Mouse (Mus musculus) gastrocnemius, adult 2 months (tissue): Measurements from ENCODE around the gene Sprr2f. TPM values are rescaled to one million over a fixed set of nuclear protein-coding genes. Genes with fewer than 3 reads are reported as not detected.

Source experiments
- DNase-seq: peaks from one replicate; pipeline ENCODE4 v3.0.0; 2022
- H3K27ac ChIP-seq: fragments of 200-600 bp; 2 replicates; pipeline ENCODE4 v1.8.1; 2022; ENCODE audit warnings: mild to moderate bottlenecking
- H3K4me3 ChIP-seq: fragments of 200-600 bp; 2 replicates; pipeline ENCODE4 v1.8.1; 2022; ENCODE audit warnings: mild to moderate bottlenecking, moderate library complexity
- CTCF ChIP-seq: fragments of 200-600 bp; IDR thresholded peaks from 2 replicates; pipeline ENCODE4 v1.8.1; 2022; ENCODE audit warnings: antibody characterized with exemption, mild to moderate bottlenecking, moderate library complexity
- intact Hi-C: fragments of 180-260 bp; cut with DNase I; formaldehyde crosslinking; loops from one replicate; pipeline ENCODE4 v1.15.1; 2025
- long read RNA-seq, 2 experiments: library from polyadenylated mRNA; stranded (forward); transcript quantifications; one replicate each; pipeline ENCODE4 v2.0.0; 2021
- total RNA-seq, 2 experiments: library from RNA; stranded (reverse); gene quantifications; 2 replicates each; pipeline ENCODE4 v1.2.3; 2021

Sprr2f gene
- total RNA-seq, result not detected
- long read RNA-seq, experiment 1, result 0 reads
- long read RNA-seq, experiment 2, result 0 reads

DNA sequence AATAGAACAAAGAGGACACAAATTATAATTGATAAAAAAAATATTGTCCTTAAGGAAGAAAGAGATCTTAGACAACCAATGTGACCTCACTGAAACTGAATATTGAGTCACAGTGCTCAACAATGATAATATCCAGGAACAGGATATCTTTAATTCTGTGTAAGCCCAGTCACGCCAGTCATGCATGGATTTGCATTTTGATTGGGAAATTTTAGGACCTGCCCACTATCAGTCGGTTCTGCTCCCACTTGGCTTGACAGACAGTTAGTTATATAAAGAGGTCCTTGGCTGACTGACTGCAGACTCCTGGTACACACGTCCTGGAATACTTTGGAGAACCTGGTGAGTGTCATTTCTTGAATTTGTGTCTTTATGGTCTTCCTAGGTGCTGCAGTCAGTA, at the start of gene Sprr2f:
Gene Sprr2f (plus strand): TSS at position 301 of the 400 bp plus-strand sequence.
- DNase-seq, result no peak
- no peak for TF ChIP-seq CTCF
- no peak within 1 kb of the TSS for H3K4me3 ChIP-seq
- no peak within 1 kb of the TSS for H3K27ac ChIP-seq
- intact Hi-C loops, result no loop called here

DNA sequence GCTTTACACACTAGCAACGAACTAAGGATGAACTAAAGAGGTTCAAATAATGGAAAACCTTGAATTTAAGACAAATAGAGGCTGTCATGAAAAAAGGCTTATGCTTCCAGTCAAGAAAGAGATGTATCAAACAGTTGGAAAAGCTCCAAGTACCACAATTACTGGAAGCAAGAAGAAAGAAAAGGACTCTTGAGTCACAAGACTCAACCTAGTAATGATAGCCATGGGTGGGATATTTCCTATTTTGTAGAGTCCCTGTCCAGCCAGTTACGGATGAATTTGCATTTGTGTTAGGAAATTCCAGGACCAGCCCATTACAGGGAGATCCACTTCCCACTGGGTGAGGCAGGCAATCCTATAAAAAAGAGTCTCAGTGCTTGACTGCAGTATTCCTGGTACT, 48.7 kb upstream of the Sprr2f start, which contains the start of gene Sprr2b:
Gene Sprr2b (plus strand): TSS at position 301 of the 400 bp plus-strand sequence.
- DNase-seq, result no peak
- intact Hi-C loops, result no loop called here
- Histone ChIP-seq H3K4me3 (no peak within 1 kb of the TSS), H3K27ac (no peak within 1 kb of the TSS)
- TF ChIP-seq CTCF, result no peak

DNA sequence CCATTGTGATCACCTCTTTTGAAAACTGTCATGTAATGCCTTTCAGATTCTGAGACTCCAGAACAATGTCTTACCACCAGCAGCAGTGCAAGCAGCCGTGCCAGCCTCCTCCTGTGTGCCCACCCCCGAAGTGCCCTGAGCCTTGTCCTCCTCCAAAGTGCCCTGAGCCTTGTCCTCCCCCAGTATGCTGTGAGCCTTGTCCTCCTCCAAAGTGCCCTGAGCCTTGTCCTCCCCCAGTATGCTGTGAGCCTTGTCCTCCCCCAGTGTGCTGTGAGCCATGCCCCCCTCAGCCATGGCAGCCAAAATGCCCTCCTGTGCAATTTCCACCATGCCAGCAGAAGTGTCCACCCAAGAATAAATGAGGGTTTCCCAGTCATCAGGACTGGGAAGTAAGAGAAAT, 47.6 kb upstream of the Sprr2f start:
- Histone ChIP-seq H3K4me3 (no peak overlapping the region), H3K27ac (no peak overlapping the region)
- intact Hi-C loops, result no loop called here
- DNase-seq, result no peak
- no peak for TF ChIP-seq CTCF

DNA sequence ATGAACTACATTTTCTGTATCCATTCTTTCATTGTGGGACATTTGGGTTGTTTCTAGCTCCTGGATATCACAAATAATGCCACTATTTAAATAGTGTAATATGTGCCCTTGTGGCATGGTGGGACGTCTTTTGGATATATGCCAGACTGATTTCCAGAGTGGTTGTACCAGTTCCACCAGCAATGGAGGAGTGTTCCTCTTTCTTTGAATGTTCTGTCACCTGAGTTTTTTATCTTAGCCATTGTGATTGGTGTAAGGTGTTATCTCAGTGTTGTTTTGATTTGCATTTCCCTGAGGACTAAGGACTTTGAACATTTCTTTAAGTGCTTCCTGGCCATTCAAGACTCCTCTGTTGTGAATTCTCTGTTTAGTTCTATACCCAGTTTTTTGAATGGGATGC, 28.7 kb upstream of the Sprr2f start:
- Histone ChIP-seq H3K27ac (no peak overlapping the region), H3K4me3 (no peak overlapping the region)
- no peak for TF ChIP-seq CTCF
- DNase-seq, result no peak
- intact Hi-C loops, result no loop called here

DNA sequence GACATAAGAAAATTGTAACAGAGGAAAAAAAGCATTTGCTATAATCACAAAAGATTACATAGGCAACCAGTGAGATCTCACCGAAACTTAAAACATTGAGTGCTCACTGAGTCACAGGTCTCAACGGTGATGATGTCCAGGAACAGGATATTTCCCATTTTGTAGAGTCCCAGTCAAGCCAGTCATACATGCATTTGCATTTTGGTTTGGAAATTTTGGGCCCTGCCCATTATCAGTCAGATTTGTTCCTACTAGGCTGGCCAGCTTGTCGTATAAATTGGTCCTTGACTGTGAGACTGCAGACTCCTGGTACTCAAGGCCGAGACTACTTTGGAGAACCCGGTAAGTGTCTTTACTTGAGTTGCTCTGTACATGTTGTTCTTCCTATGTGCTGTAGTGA, 26.1 kb upstream of the Sprr2f start, which contains the start of gene Sprr2d:
Gene Sprr2d (plus strand): TSS at position 301 of the 400 bp plus-strand sequence.
- DNase-seq, result no peak
- no peak within 1 kb of the TSS for H3K4me3 ChIP-seq
- intact Hi-C loops, result no loop called here
- no peak for TF ChIP-seq CTCF
- no peak within 1 kb of the TSS for H3K27ac ChIP-seq

DNA sequence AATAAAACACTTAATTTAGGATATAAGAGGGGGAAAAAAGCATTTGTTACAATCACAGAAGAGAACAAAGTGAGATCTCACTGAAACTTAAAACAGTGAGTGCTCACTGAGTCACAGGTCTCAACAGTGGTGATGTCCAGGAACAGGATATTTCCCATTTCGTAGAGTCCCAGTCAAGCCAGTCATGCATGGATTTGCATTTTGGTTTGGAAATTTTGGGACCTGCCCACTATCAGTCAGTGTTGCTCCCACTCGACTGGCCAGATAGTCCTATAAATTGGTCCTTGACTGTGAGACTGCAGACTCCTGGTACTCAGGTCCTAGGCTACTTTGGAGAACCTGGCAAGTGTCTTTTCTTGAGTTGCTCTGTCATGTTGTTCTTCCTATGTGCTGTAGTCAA, 13.1 kb upstream of the Sprr2f start, which contains the start of gene Sprr2e:
Gene Sprr2e (plus strand): TSS at position 301 of the 400 bp plus-strand sequence.
- intact Hi-C loops, result no loop called here
- H3K4me3 ChIP-seq, result no peak within 1 kb of the TSS
- DNase-seq, result no peak
- TF ChIP-seq CTCF, result no peak
- H3K27ac ChIP-seq, result no peak within 1 kb of the TSS

DNA sequence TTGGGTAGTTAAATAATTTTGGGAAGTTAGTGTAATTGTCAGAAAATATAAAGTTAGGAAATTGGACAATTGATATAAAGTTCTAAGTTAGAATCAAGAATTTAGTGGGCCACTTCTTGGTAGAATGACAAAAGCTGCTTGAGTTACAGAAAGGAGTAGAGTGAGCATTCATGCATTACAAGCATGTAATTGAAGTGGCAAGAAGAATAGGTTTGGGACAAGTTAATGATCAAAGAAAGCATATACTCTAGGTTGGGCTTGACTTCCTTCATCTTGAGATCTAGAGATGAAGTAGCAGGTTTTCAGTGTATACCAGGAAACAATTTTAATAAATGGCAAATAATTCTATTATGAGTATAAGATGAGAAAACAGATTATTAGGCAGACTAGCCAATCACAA, 3.4 kb upstream of the Sprr2f start:
- TF ChIP-seq CTCF, result no peak
- H3K4me3 ChIP-seq, result no peak overlapping the region
- H3K27ac ChIP-seq, result no peak overlapping the region
- DNase-seq, result no peak
- intact Hi-C loops, result no loop called here

DNA sequence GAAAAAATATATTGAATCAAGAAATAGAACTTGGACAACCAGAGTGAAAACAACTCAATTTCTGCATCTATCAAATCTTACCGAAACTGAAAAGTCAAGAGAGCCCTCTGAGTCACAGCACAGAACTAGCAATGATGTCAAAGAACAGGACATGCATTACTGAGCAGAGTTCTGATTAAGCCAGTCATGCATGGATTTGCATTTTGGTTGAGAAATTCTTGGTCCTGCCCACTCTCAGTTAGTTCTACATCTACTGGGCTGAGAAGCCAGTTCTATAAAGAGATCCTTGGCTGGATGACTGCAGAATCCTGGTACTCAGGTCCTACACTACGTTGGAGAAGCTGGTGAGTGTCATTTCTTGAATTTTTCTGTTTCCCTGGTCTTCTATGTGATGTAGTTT, 8.6 kb downstream of the Sprr2f start:
- Histone ChIP-seq H3K27ac (no peak overlapping the region), H3K4me3 (no peak overlapping the region)
- TF ChIP-seq CTCF, result no peak
- no peak for DNase-seq
- intact Hi-C loops, result no loop called here

DNA sequence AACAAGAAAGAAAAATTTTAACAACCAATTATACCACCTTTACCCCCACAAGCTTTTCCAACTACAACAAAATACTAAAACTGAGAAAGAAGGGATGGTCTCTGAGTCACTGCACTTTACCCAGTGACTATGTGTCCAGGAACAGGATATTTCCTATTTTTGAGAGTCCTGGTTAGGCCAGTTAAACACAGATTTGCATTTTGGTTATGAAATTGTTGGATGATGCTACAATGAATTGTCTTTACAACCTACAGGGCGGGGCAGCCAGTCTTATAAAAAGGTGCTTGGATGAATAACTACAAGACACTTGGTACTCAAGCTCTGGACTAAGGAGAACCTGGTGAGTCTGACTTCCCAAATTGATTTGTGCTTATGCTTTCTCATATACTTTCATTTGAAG, 20.4 kb downstream of the Sprr2f start, which contains the start of gene Sprr2h:
Gene Sprr2h (plus strand): TSS at position 301 of the 400 bp plus-strand sequence.
- Histone ChIP-seq H3K27ac (no peak within 1 kb of the TSS), H3K4me3 (no peak within 1 kb of the TSS)
- intact Hi-C loops, result no loop called here
- no peak for TF ChIP-seq CTCF
- DNase-seq, result no peak

DNA sequence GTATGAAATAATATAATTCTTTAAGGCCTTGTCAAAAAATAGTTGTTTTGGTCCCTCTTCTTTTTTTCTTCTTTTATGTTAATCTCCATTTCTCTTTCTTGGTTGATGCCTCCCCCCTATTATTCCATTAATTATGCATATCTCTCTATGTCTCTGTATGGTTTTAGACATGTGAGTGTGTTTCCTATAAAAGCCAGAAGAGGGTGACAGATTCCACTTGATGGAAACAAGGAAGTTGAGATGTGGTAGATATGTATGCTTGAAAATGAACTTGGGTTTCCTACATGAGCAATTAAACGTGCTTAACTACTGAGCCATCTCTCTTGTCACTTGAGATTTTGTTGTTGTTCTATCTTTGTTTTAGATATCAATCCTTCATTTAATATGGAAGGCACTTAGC, 29.3 kb downstream of the Sprr2f start:
- DNase-seq, result no peak

DNA sequence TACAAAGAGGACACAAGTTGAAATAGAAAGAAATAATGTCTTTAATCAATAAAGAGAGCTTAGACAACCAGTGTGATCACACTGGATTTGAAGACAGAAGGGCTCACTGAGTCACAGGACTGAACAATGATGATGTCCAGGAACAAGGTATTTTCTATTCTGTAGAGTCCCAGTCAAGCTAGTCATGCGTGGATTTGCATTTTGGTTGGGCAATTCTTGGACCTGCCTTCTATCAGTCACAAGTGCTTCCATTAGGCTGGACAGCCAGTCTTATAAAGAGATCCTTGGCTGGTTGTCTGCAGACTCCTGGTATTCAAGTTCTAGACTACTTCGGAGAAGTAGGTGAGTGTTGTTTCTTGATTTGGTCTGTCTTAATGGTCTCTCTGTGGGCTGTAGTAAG, 42.7 kb downstream of the Sprr2f start, which contains the start of gene Sprr2i:
Gene Sprr2i (plus strand): TSS at position 301 of the 400 bp plus-strand sequence.
- H3K4me3 ChIP-seq, result no peak within 1 kb of the TSS
- no peak for DNase-seq
- intact Hi-C loops, result no loop called here
- TF ChIP-seq CTCF, result no peak
- no peak within 1 kb of the TSS for H3K27ac ChIP-seq

More for the DNA sequence above, 29.3 kb downstream of the Sprr2f start:
- intact Hi-C loops, result no loop called here
- no peak for TF ChIP-seq CTCF
- H3K27ac ChIP-seq, result no peak overlapping the region
- H3K4me3 ChIP-seq, result no peak overlapping the region

Other genes with a start within 250 kb of the Sprr2f start
- gene Prr9, start 241.2 kb upstream of the Sprr2f start, total RNA-seq, result not detected
- not detected for gene Lelp1, start 222.4 kb upstream of the Sprr2f start, total RNA-seq
- gene Sprr2a1, start 149.4 kb upstream of the Sprr2f start, total RNA-seq, result not detected
- not detected for gene Sprr2a2, start 149.3 kb upstream of the Sprr2f start, total RNA-seq
- gene Sprr2a3, start 79.8 kb upstream of the Sprr2f start, total RNA-seq, result not detected
- gene Sprr2b, start 48.6 kb upstream of the Sprr2f start, total RNA-seq, result not detected
- not detected for gene Sprr2d, start 26.0 kb upstream of the Sprr2f start, total RNA-seq
- gene Sprr2e, start 13.0 kb upstream of the Sprr2f start, total RNA-seq, result not detected
- not detected for gene Sprr2h, start 20.5 kb downstream of the Sprr2f start, total RNA-seq
- not detected for gene Sprr2i, start 42.8 kb downstream of the Sprr2f start, total RNA-seq
- gene Sprr2j-ps, start 52.9 kb downstream of the Sprr2f start, total RNA-seq, result not detected
- gene Gm9774, start 64.2 kb downstream of the Sprr2f start, total RNA-seq, result 1 to 10 TPM; 2.6 to 6.5 TPM
- gene Sprr2k, start 67.4 kb downstream of the Sprr2f start, total RNA-seq, result not detected
- gene Sprr1b, start 73.6 kb downstream of the Sprr2f start, total RNA-seq, result not detected
- gene Sprr3, start 93.5 kb downstream of the Sprr2f start, total RNA-seq, result not detected
- not detected for gene Sprr1a, start 120.7 kb downstream of the Sprr2f start, total RNA-seq
- not detected for gene Sprr4, start 135.3 kb downstream of the Sprr2f start, total RNA-seq
- gene 2310046K23Rik, start 169.3 kb downstream of the Sprr2f start, total RNA-seq, result not detected
- gene Ivl, start 208.5 kb downstream of the Sprr2f start, total RNA-seq, result not detected
- gene Smcp, start 223.8 kb downstream of the Sprr2f start, total RNA-seq, result not detected
- not detected for gene 2210017I01Rik, start 242.3 kb downstream of the Sprr2f start, total RNA-seq